Mouse (Mus musculus): Measurements from ENCODE around the gene Ndufaf4. TPM values are rescaled to one million over a fixed set of nuclear protein-coding genes. Genes with fewer than 3 reads are reported as not detected.

Ndufaf4 gene
- total and polyA plus RNA-seq, 3 experiments: 7.5 to 79.2 (median 73.2) TPM

DNA sequence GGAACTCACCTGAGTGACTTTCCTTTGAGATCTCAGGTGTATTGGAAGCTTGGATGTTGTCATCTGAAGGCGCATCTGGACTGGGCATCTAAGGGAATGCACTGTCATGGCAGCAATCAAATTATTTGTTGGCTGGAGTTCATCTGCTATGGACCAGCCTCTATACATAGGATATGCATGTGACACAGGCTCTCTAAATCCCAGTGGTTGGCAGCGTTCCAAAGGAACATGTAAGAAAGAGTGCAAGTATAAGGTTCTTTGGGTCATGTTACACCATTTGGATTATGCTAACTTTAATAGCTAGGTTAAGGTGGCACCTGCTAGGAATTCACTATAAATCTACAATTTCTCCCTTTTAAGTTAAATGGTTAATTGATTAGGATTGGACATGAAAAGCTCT lies 17.7 kb downstream of the Ndufaf4 start:
- no peak for DNase-seq
- no peaks in the 10 kb centered on the region for H3K36me3 ChIP-seq (ENCODE audit: control insufficient read depth, insufficient read depth, low read length)
- no peaks in the 10 kb centered on the region for H3K4me1 ChIP-seq (ENCODE audit: control insufficient read depth, insufficient read depth, low read length)
- no peak for TF ChIP-seq CTCF (IDR thresholded peaks at IDR 0.05)
- TF ChIP-seq POLR2A (IDR thresholded peaks at IDR 0.05; ENCODE audit: insufficient read depth, low read depth, low read length): no peak
- no peak for TF ChIP-seq EP300 (IDR thresholded peaks at IDR 0.05; ENCODE audit: insufficient read depth, low read depth, low read length)
- intact Hi-C loops (cut with DNase I): no loop called here
- H3K27me3 ChIP-seq (ENCODE audit: control insufficient read depth, insufficient read depth, low read length): no peaks in the 10 kb centered on the region
- no peak overlapping the region for H3K4me3 ChIP-seq
- H3K27ac ChIP-seq: no peak overlapping the region
- no peaks in the 10 kb centered on the region for H3K79me2 ChIP-seq (replicated peaks; ENCODE audit: control insufficient read depth, insufficient read depth, low read length)
- WGBS: 79% methylated on average over 2 of the region's 2 CpGs
- H3K9ac ChIP-seq (ENCODE audit: low read depth, low read length): no peak overlapping the region

DNA sequence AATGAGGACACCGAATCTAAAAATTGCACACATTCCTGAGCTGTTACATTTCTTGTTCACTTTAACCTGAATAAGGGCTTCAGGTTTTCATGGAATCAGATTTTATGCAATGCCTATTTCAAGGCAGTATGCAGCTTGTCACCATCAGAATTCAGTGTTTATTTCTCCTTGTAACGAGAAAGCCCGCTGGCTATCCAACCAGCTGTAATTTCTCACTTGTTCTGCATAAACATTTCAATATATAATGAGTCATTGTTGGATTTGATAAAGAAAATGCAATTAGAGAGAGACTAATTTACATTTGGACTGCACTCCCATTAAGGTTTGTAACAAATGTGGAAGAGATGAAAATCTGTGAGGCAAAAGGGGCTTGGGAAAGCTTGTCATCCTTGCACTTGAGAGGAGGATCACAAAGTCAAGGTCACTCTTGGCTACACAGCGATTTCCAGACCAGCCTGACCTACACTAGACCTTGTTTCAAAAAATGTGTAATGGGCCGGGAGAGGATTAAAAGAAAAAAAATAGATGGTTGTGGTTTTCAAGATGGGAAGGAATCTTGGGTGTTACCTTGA lies 22.2 kb downstream of the Ndufaf4 start:
- Histone ChIP-seq H3K4me3 (no peak overlapping the region), H3K79me2 (replicated peaks; ENCODE audit: control insufficient read depth, insufficient read depth, low read length) (no peaks in the 10 kb centered on the region), H3K36me3 (ENCODE audit: control insufficient read depth, insufficient read depth, low read length) (no peaks in the 10 kb centered on the region), H3K9ac (ENCODE audit: low read depth, low read length) (no peak overlapping the region), H3K27ac (no peak overlapping the region), H3K27me3 (ENCODE audit: control insufficient read depth, insufficient read depth, low read length) (no peaks in the 10 kb centered on the region), H3K4me1 (ENCODE audit: control insufficient read depth, insufficient read depth, low read length) (no peaks in the 10 kb centered on the region)
- 68% methylated on average over 5 of the region's 5 CpGs for WGBS
- no peak for DNase-seq
- intact Hi-C loops (cut with DNase I): no loop called here
- no peak for TF ChIP-seq EP300 (IDR thresholded peaks at IDR 0.05; ENCODE audit: insufficient read depth, low read depth, low read length)
- no peak for TF ChIP-seq CTCF (IDR thresholded peaks at IDR 0.05)
- TF ChIP-seq POLR2A (IDR thresholded peaks at IDR 0.05; ENCODE audit: insufficient read depth, low read depth, low read length): no peak

DNA sequence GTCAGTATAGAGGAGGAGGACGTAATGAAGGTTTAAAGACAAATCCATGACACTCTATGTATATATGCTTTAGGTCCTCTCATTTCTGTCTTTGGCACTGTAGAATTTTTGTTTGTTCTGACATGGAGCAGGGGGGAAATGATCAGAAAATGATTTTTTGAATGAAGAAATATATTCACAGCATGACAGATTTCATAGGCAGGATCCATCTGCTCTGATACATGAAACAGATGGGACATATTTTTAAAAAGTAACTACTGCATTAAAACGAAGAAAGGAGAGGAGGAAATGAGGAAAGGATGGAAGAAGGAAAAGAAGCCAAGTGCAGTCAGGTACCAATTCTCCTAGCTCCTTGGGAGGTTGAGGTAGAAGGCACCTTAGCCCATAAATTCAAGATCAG lies 26.8 kb downstream of the Ndufaf4 start:
- Histone ChIP-seq H3K4me1 (ENCODE audit: control insufficient read depth, insufficient read depth, low read length) (no peaks in the 10 kb centered on the region; the same call in 1 of the 2 replicates), H3K4me3 (no peak overlapping the region), H3K27ac (no peak overlapping the region), H3K9ac (ENCODE audit: low read depth, low read length) (no peak overlapping the region), H3K36me3 (ENCODE audit: control insufficient read depth, insufficient read depth, low read length) (no peaks in the 10 kb centered on the region), H3K79me2 (replicated peaks; ENCODE audit: control insufficient read depth, insufficient read depth, low read length) (no peaks in the 10 kb centered on the region), H3K27me3 (ENCODE audit: control insufficient read depth, insufficient read depth, low read length) (no peaks in the 10 kb centered on the region)
- intact Hi-C loops (cut with DNase I): no loop called here
- no peak for DNase-seq
- WGBS: 64% methylated on average over 2 of the region's 2 CpGs
- no peak for TF ChIP-seq CTCF (IDR thresholded peaks at IDR 0.05)
- no peak for TF ChIP-seq POLR2A (IDR thresholded peaks at IDR 0.05; ENCODE audit: insufficient read depth, low read depth, low read length)
- no peak for TF ChIP-seq EP300 (IDR thresholded peaks at IDR 0.05; ENCODE audit: insufficient read depth, low read depth, low read length)

DNA sequence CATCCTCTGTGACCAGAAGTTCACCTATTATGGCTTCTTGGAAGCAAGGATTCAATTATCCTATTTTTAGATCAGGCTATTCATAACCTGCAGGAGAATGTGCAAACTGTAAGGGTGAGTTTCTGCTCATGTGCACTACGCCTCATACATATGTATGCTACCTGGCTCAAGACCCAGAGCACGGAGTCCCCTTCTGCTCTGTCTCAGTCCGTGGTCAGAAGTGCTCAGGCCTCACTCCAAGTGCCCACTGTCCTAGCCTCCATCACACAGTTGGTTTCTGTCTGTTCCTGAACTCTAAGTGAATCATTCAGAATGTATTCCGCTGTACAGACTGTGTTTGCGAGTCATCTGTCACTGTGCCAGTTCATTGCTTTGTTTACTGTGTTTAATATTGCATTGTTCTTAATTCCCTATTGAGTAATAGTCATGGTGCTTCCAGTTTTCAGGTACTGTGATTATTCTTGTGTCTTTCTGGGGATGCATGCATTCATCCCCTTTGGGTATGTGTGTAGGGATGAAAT lies 30.4 kb downstream of the Ndufaf4 start:
- no peaks in the 10 kb centered on the region for H3K79me2 ChIP-seq (replicated peaks; ENCODE audit: control insufficient read depth, insufficient read depth, low read length)
- intact Hi-C loops (cut with DNase I): no loop called here
- no peak overlapping the region for H3K9ac ChIP-seq (ENCODE audit: low read depth, low read length)
- H3K27ac ChIP-seq: no peak overlapping the region
- H3K4me1 ChIP-seq (ENCODE audit: control insufficient read depth, insufficient read depth, low read length): no peaks in the 10 kb centered on the region; the same call in 1 of the 2 replicates
- TF ChIP-seq POLR2A (IDR thresholded peaks at IDR 0.05; ENCODE audit: insufficient read depth, low read depth, low read length) (no peak), EP300 (IDR thresholded peaks at IDR 0.05; ENCODE audit: insufficient read depth, low read depth, low read length) (no peak), CTCF (IDR thresholded peaks at IDR 0.05) (no peak)
- H3K4me3 ChIP-seq: no peak overlapping the region
- H3K27me3 ChIP-seq (ENCODE audit: control insufficient read depth, insufficient read depth, low read length): no peaks in the 10 kb centered on the region
- 69% methylated on average over 5 of the region's 5 CpGs for WGBS
- no peaks in the 10 kb centered on the region for H3K36me3 ChIP-seq (ENCODE audit: control insufficient read depth, insufficient read depth, low read length)
- no peak for DNase-seq

DNA sequence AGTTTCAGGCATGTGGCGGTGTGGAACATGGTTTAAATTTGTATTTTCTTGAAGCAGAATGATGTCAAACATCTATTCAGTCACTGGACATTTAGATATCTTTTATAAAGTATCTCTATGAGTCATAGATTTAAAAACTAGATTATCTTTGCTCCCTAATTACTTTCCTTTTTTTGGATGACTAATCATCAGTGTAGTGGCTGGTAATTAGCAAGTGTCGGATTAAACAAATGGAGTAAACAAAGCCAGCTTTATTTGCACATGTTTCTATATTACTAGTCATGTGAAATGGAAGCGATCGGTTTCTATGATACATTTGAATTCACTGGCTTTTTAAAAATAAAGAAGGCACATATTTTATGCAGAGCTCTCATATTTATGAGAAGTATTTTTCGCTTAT lies 31.0 kb downstream of the Ndufaf4 start:
- Histone ChIP-seq H3K9ac (ENCODE audit: low read depth, low read length) (no peak overlapping the region), H3K4me3 (no peak overlapping the region), H3K79me2 (replicated peaks; ENCODE audit: control insufficient read depth, insufficient read depth, low read length) (no peaks in the 10 kb centered on the region), H3K27me3 (ENCODE audit: control insufficient read depth, insufficient read depth, low read length) (no peaks in the 10 kb centered on the region), H3K36me3 (ENCODE audit: control insufficient read depth, insufficient read depth, low read length) (no peaks in the 10 kb centered on the region), H3K4me1 (ENCODE audit: control insufficient read depth, insufficient read depth, low read length) (no peaks in the 10 kb centered on the region; the same call in 1 of the 2 replicates), H3K27ac (no peak overlapping the region)
- no peak for DNase-seq
- WGBS: 92% methylated on average over 5 of the region's 5 CpGs
- no peak for TF ChIP-seq EP300 (IDR thresholded peaks at IDR 0.05; ENCODE audit: insufficient read depth, low read depth, low read length)
- no peak for TF ChIP-seq CTCF (IDR thresholded peaks at IDR 0.05)
- TF ChIP-seq POLR2A (IDR thresholded peaks at IDR 0.05; ENCODE audit: insufficient read depth, low read depth, low read length): no peak
- intact Hi-C loops (cut with DNase I): no loop called here

DNA sequence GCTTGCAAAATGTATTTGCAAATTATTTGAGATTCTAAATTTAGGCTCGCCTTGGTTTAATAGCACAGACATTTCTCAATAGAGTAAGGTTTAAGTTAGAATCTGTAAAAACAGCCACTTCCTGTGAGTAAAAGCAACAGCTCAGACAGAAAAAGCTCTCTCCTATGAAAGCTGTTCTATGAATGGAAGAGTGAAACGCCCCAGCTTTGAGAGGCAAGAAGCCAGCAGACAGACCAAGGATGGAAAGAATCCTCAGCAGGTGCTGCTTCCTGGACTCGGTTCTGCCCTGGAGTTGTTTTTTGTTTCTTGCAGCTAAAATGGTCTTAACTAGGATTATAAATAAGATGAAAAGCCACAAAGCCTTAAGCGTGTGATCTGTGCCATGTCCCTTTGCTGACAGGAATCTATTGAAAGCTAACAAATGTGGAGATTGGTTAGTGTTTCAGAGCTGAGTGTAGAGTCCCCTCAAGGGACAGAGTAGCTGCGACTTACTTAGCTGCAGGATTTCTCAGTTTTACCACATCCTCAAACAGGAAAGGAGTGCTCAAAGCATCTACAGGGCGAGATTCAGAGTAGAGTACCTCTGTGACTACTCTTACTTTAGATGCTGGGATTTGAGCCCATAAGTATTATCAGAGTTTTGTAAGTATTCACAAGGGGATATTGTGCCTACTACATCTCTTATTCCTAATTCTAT lies 45.0 kb downstream of the Ndufaf4 start:
- DNase-seq: no peak
- WGBS: 42% methylated on average over 6 of the region's 6 CpGs
- TF ChIP-seq EP300 (IDR thresholded peaks at IDR 0.05; ENCODE audit: insufficient read depth, low read depth, low read length) (no peak), POLR2A (IDR thresholded peaks at IDR 0.05; ENCODE audit: insufficient read depth, low read depth, low read length) (no peak), CTCF (IDR thresholded peaks at IDR 0.05) (no peak)
- Histone ChIP-seq H3K4me1 (ENCODE audit: control insufficient read depth, insufficient read depth, low read length) (no peaks in the 10 kb centered on the region), H3K27me3 (ENCODE audit: control insufficient read depth, insufficient read depth, low read length) (no peaks in the 10 kb centered on the region), H3K27ac (no peak overlapping the region), H3K36me3 (ENCODE audit: control insufficient read depth, insufficient read depth, low read length) (no peaks in the 10 kb centered on the region), H3K9ac (ENCODE audit: low read depth, low read length) (no peak overlapping the region), H3K4me3 (no peak overlapping the region), H3K79me2 (replicated peaks; ENCODE audit: control insufficient read depth, insufficient read depth, low read length) (no peaks in the 10 kb centered on the region)
- intact Hi-C loops (cut with DNase I): no loop called here

Other genes with a start within 250 kb of the Ndufaf4 start
- gene Klhl32, start 47.0 kb upstream of the Ndufaf4 start, total RNA-seq (2021): 1 to 10 TPM in 1 of 2 experiments, under 1 TPM in 1; 0.91 to 1.5 TPM
- gene Klhl32, start 47.0 kb upstream of the Ndufaf4 start, polyA plus RNA-seq (2012; rRNA removed): 2.1 and 3.0 TPM in 2 replicates
- 1 to 10 TPM; 1.0 to 1.3 TPM for gene Gpr63, start 68.3 kb downstream of the Ndufaf4 start, total RNA-seq (2021)
- gene Gpr63, start 68.3 kb downstream of the Ndufaf4 start, polyA plus RNA-seq (2012; rRNA removed): 0.70 and 1.0 TPM in 2 replicates